Mouse (Mus musculus) thymus, adult 2 months (tissue): ENCODE measurements around the gene Nacc2.

ENCODE experiments used
- CTCF ChIP-seq: fragments of 200-500 bp; IDR thresholded peaks from 2 replicates; pipeline ENCODE4 v1.5.1; 2012; ENCODE audit warnings: mild to moderate bottlenecking, control low read depth, low read length, moderate library complexity, borderline replicate concordance; ENCODE audit not compliant: control insufficient read depth, poor library complexity, insufficient read depth; ENCODE audit errors: extremely low read depth
- POLR2A ChIP-seq: fragments of 200-500 bp; IDR thresholded peaks from 2 replicates; pipeline ENCODE4 v1.6.1; 2012; ENCODE audit warnings: mild to moderate bottlenecking, low read length, control low read depth, moderate library complexity; ENCODE audit not compliant: control insufficient read depth, poor library complexity, insufficient read depth; ENCODE audit errors: extremely low read depth

DNA sequence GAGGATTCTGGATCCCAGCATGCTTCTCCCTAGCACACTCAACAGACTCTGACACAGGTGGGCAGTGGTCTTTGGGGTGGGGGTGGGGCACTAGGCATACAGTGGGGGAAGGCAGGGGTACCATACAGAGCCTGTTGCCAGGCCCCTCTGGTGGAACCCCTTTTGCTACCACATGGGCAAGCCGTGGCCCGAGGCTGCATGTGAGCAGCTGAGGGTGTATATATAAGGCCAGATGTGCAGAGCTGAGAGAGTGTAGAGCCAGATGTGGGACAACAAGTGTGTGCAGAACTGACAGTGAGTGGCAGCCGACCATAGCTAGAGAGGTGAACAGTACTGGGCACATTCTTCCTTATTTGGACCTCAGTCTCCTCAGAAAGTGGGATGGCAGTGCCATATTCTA is 43.9 kb upstream of the Nacc2 start:
- TF ChIP-seq CTCF (no peak), POLR2A (no peak)
